Mouse (Mus musculus) myocyte (in vitro differentiated cells): Measurements from ENCODE around the gene Tm9sf1.

Experiments
- E2F4 ChIP-seq: IDR thresholded peaks from one replicate; pipeline ENCODE4 v1.6.1; 2011; ENCODE audit warnings: mild to moderate bottlenecking, control low read depth, moderate library complexity; ENCODE audit not compliant: insufficient read depth
- MAX ChIP-seq: IDR thresholded peaks from one replicate; pipeline ENCODE4 v1.6.1; 2011; ENCODE audit warnings: low read depth, mild to moderate bottlenecking, control low read depth
- POLR2A ChIP-seq: IDR thresholded peaks from one replicate; pipeline ENCODE4 v1.6.1; 2011; ENCODE audit warnings: low read depth, mild to moderate bottlenecking, control low read depth, moderate library complexity; ENCODE audit not compliant: insufficient read length
- POLR2AphosphoS2 ChIP-seq: IDR thresholded peaks from one replicate; pipeline ENCODE4 v1.6.1; 2011; ENCODE audit warnings: low read depth, control low read depth; ENCODE audit not compliant: insufficient read length
- SRF ChIP-seq: IDR thresholded peaks from one replicate; pipeline ENCODE4 v1.6.1; 2011; ENCODE audit warnings: low read depth; ENCODE audit not compliant: control insufficient read depth, insufficient read length
- TCF12 ChIP-seq: IDR thresholded peaks from one replicate; pipeline ENCODE4 v1.6.1; 2011; ENCODE audit warnings: mild to moderate bottlenecking, control low read depth; ENCODE audit not compliant: poor library complexity, insufficient read depth, severe bottlenecking
- USF1 ChIP-seq: IDR thresholded peaks from one replicate; pipeline ENCODE4 v1.6.1; 2011; ENCODE audit warnings: low read depth, mild to moderate bottlenecking, control low read depth, moderate library complexity

DNA sequence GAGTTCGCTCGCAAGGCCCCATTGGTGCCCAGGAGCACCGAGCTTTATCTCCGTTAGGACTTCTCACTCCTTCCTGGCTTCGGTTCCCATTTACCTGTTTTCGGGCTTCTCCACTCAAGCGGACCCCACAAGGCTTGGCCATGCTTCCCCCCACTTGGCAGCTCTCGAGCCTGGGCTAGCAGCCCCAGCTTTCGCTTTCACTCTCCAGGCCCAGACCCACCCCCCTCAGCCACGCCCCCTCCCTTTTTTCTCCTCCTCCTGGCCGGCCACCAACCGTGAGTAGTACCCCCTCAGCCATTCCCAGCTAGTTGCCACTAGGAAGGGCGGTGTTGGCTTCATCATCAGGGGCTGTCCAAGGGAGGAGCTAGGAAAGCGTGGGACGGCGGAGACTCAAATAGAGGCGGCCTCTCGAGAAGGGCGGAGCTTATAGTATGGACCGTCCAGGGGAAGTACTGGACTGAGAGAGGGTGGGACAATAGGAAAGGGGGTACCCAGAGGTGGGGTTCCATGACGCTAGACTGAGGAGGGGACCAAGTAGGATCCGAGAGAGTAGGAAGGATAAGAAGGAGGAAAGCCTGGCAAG is 52.8 kb downstream of the Tm9sf1 start, which contains the start of gene Psme2:
- no peak for TF ChIP-seq POLR2A
- TF ChIP-seq POLR2AphosphoS2, result no peak
- no peak for TF ChIP-seq TCF12
- TF ChIP-seq MAX, result no peak
- no peak for TF ChIP-seq E2F4
- TF ChIP-seq USF1, result no peak
- TF ChIP-seq SRF, result no peak
